Mouse (Mus musculus) spleen, adult 12 weeks (tissue): ENCODE data around the gene Arhgef10l.

Source experiments
- DNase-seq: peaks from one replicate; pipeline ENCODE4 v3.0.0; 2022; ENCODE audit warnings: low spot score

The Arhgef10l gene

GRCm38 (mm10) chr4:140665760-140666159 lies at the start of gene Arhgef10l:
TSS of gene Arhgef10l (minus strand) at chr4:140666012.
- DNase-seq, result no peak

GRCm38 (mm10) chr4:140714586-140714985 lies 48.8 kb upstream of the Arhgef10l start:
- no peak for DNase-seq

GRCm38 (mm10) chr4:140713480-140714365 lies 47.9 kb upstream of the Arhgef10l start:
- peak; percentile 64 for DNase-seq

- DNase-seq, result no peak
Observed at GRCm38 (mm10) chr4:140711360-140711759, 45.5 kb upstream of the Arhgef10l start.

GRCm38 (mm10) chr4:140710781-140711180 lies 45.0 kb upstream of the Arhgef10l start:
- no peak for DNase-seq

GRCm38 (mm10) chr4:140709617-140710016 lies 43.8 kb upstream of the Arhgef10l start:
- DNase-seq, result no peak

- DNase-seq, result no peak
Observed at GRCm38 (mm10) chr4:140709111-140709510, 43.3 kb upstream of the Arhgef10l start.

- DNase-seq, result no peak
Observed at GRCm38 (mm10) chr4:140708297-140708927, 42.6 kb upstream of the Arhgef10l start.

- no peak for DNase-seq
Observed at GRCm38 (mm10) chr4:140707615-140708014, 41.8 kb upstream of the Arhgef10l start.

- DNase-seq, result no peak
Observed at GRCm38 (mm10) chr4:140704166-140704565, 38.4 kb upstream of the Arhgef10l start.

- no peak for DNase-seq
Observed at GRCm38 (mm10) chr4:140703636-140704035, 37.8 kb upstream of the Arhgef10l start.

- peak; percentile 74 for DNase-seq
Observed at GRCm38 (mm10) chr4:140702611-140703327, 37.0 kb upstream of the Arhgef10l start.

GRCm38 (mm10) chr4:140701716-140702561 lies 36.1 kb upstream of the Arhgef10l start:
- peak; percentile 48 for DNase-seq

- DNase-seq, result peak; percentile 79
Observed at GRCm38 (mm10) chr4:140701049-140701715, 35.4 kb upstream of the Arhgef10l start.

- DNase-seq, result no peak
Observed at GRCm38 (mm10) chr4:140700269-140701018, 34.6 kb upstream of the Arhgef10l start, which contains the start of gene Rcc2. TSS of gene Rcc2 (plus strand) at chr4:140700541.

- peak; percentile 66 for DNase-seq
Observed at GRCm38 (mm10) chr4:140699441-140700127, 33.8 kb upstream of the Arhgef10l start.

GRCm38 (mm10) chr4:140695675-140696585 lies 30.1 kb upstream of the Arhgef10l start:
- no peak for DNase-seq

GRCm38 (mm10) chr4:140695146-140695545 lies 29.3 kb upstream of the Arhgef10l start:
- DNase-seq, result no peak
